Mouse (Mus musculus) kidney, embryonic 14.5 days (tissue): ENCODE results near the gene Sppl3. TPM values are rescaled to one million over a fixed set of nuclear protein-coding genes. Genes with fewer than 3 reads are reported as not detected.
"Not testable (repeated sequence)": the region's sequence is repeated elsewhere in the genome, so short reads cannot be mapped to it uniquely, and the experiment has no call there.

Source experiments
- ATAC-seq: fragments of 200-750 bp; cut with Nextera tagmentation; 2 replicates; pipeline ENCODE4 v1.8.0; 2017; ENCODE audit warnings: moderate number of reproducible peaks, mild to moderate bottlenecking, moderate TSS enrichment, moderate library complexity; ENCODE audit not compliant: low FRiP score, low TSS enrichment
- H3K27ac ChIP-seq: fragments of 300-500 bp; sonication (generic); 2 replicates; pipeline ENCODE4 v1.5.1; 2014; ENCODE audit warnings: low read depth, mild to moderate bottlenecking, low read length, moderate library complexity, mixed read lengths
- H3K27me3 ChIP-seq: fragments of 300-500 bp; sonication (generic); 2 replicates; pipeline ENCODE4 v1.6.1; 2014; ENCODE audit warnings: mild to moderate bottlenecking, low read length; ENCODE audit not compliant: control insufficient read depth, insufficient read depth
- H3K36me3 ChIP-seq: fragments of 300-500 bp; sonication (generic); 2 replicates; pipeline ENCODE4 v1.6.1; 2014; ENCODE audit warnings: low read length, mixed read lengths; ENCODE audit not compliant: control insufficient read depth, insufficient read depth
- H3K4me1 ChIP-seq: fragments of 300-500 bp; sonication (generic); 2 replicates; pipeline ENCODE4 v1.6.1; 2014; ENCODE audit warnings: low read length, mixed read lengths; ENCODE audit not compliant: control insufficient read depth, insufficient read depth
- H3K4me2 ChIP-seq: fragments of 300-500 bp; sonication (generic); replicated peaks from 2 replicates; pipeline ENCODE4 v1.6.1; 2014; ENCODE audit warnings: low read depth, mild to moderate bottlenecking, low read length
- H3K4me3 ChIP-seq: fragments of 300-500 bp; sonication (generic); 2 replicates; pipeline ENCODE4 v1.5.1; 2014; ENCODE audit warnings: mild to moderate bottlenecking, low read length
- H3K9ac ChIP-seq: fragments of 300-500 bp; sonication (generic); 2 replicates; pipeline ENCODE4 v1.6.1; 2014; ENCODE audit warnings: low read depth, mild to moderate bottlenecking, low read length, moderate library complexity
- H3K9me3 ChIP-seq: fragments of 300-500 bp; sonication (generic); 2 replicates; pipeline ENCODE4 v1.6.1; 2016; ENCODE audit warnings: low read length; ENCODE audit not compliant: control insufficient read depth
- WGBS: fragments of 180-500 bp; shearing (Covaris S2); extraction: QIAGEN DNeasy Blood & Tissue Kit; methylation state at CpG from one replicate; pipeline ENCODE4 v1.1.7; 2014; 5-methylcytosine and 5-hydroxymethylcytosine counted together
- polyA plus RNA-seq: library from polyadenylated mRNA; unstranded; fragments of >200 nt; fragmentation: Nextera tagmentation; extraction: Ambion mirVana; gene quantifications from 2 replicates; pipeline ENCODE4 v1.2.1, GENCODE M21; 2014

The Sppl3 gene
- polyA plus RNA-seq, 1 experiment from 2014 or later: 23.9 TPM

GRCm38 (mm10) chr5:115100473-115100872, 89.5 kb downstream of the Sppl3 start:
- no peak for ATAC-seq
- H3K4me3 ChIP-seq: no peak overlapping the region
- no peaks in the 10 kb centered on the region for H3K9me3 ChIP-seq
- no peaks in the 10 kb centered on the region for H3K4me1 ChIP-seq
- H3K36me3 ChIP-seq: peaks cover 53% of the 10 kb centered on the region
- no peaks in the 10 kb centered on the region for H3K27me3 ChIP-seq
- no peak overlapping the region for H3K4me2 ChIP-seq
- no peak overlapping the region for H3K9ac ChIP-seq
- 75% methylated on average over 6 of the region's 6 CpGs for WGBS
- no peak overlapping the region for H3K27ac ChIP-seq

- WGBS: 89% methylated on average over 2 of the region's 2 CpGs
- Histone ChIP-seq H3K9ac (no peak overlapping the region), H3K27ac (no peak overlapping the region), H3K36me3 (peaks cover 36% of the 10 kb centered on the region), H3K4me2 (no peak overlapping the region), H3K9me3 (no peaks in the 10 kb centered on the region), H3K4me1 (no peaks in the 10 kb centered on the region), H3K27me3 (no peaks in the 10 kb centered on the region), H3K4me3 (no peak overlapping the region)
- ATAC-seq: no peak
These were observed 91.3 kb downstream of the Sppl3 start for GRCm38 (mm10) chr5:115102231-115102630.

- H3K4me2 ChIP-seq: not testable (repeated sequence)
- peaks cover 29% of the 10 kb centered on the region for H3K36me3 ChIP-seq
These were observed 92.3 kb downstream of the Sppl3 start for GRCm38 (mm10) chr5:115103253-115103652.

GRCm38 (mm10) chr5:115111156-115111555, 100.2 kb downstream of the Sppl3 start:
- H3K27me3 ChIP-seq: no peaks in the 10 kb centered on the region
- H3K36me3 ChIP-seq: peaks cover 31% of the 10 kb centered on the region
- no peak overlapping the region for H3K4me2 ChIP-seq
- H3K9me3 ChIP-seq: no peaks in the 10 kb centered on the region
- H3K4me1 ChIP-seq: 0 out of 2 replicates have a peak, but pooled peaks cover 4% of the 10 kb centered on the region
- no peak for ATAC-seq
- no peak overlapping the region for H3K27ac ChIP-seq
- no peak overlapping the region for H3K9ac ChIP-seq
- 94% methylated on average over 8 of the region's 8 CpGs for WGBS
- H3K4me3 ChIP-seq: no peak overlapping the region

More at GRCm38 (mm10) chr5:115103253-115103652, 92.3 kb downstream of the Sppl3 start:
- not testable (repeated sequence) for H3K27me3 ChIP-seq, H3K4me3 ChIP-seq, H3K9me3 ChIP-seq, H3K9ac ChIP-seq, H3K27ac ChIP-seq, H3K4me1 ChIP-seq, ATAC-seq
- 95% methylated on average over 23 of the region's 23 CpGs for WGBS

GRCm38 (mm10) chr5:115113244-115113643, 102.3 kb downstream of the Sppl3 start:
- Histone ChIP-seq H3K9ac (no peak overlapping the region), H3K4me1 (peaks cover 5% of the 10 kb centered on the region; the same call in 1 of the 2 replicates), H3K9me3 (no peaks in the 10 kb centered on the region), H3K36me3 (peaks cover 29% of the 10 kb centered on the region), H3K4me3 (no peak overlapping the region), H3K27ac (no peak overlapping the region), H3K4me2 (no peak overlapping the region), H3K27me3 (no peaks in the 10 kb centered on the region)
- ATAC-seq: no peak
- 90% methylated on average over 12 of the region's 12 CpGs for WGBS

GRCm38 (mm10) chr5:115114501-115114900, 103.6 kb downstream of the Sppl3 start:
- Histone ChIP-seq H3K36me3 (peaks cover 29% of the 10 kb centered on the region), H3K4me3 (no peak overlapping the region), H3K4me1 (peaks cover 8% of the 10 kb centered on the region; the same call in 1 of the 2 replicates), H3K9ac (no peak overlapping the region), H3K27me3 (no peaks in the 10 kb centered on the region), H3K9me3 (no peaks in the 10 kb centered on the region), H3K27ac (no peak overlapping the region), H3K4me2 (no peak overlapping the region)
- WGBS: 93% methylated on average over 8 of the region's 8 CpGs
- no peak for ATAC-seq

GRCm38 (mm10) chr5:115116426-115116825, 105.5 kb downstream of the Sppl3 start:
- H3K9me3 ChIP-seq: no peaks in the 10 kb centered on the region
- WGBS: 83% methylated on average over 3 of the region's 3 CpGs
- no peaks in the 10 kb centered on the region for H3K27me3 ChIP-seq
- H3K4me1 ChIP-seq: peaks cover 8% of the 10 kb centered on the region; the same call in 1 of the 2 replicates
- ATAC-seq: no peak
- peaks cover 26% of the 10 kb centered on the region for H3K36me3 ChIP-seq
- H3K4me2 ChIP-seq: no peak overlapping the region
- no peak overlapping the region for H3K9ac ChIP-seq
- H3K4me3 ChIP-seq: no peak overlapping the region
- no peak overlapping the region for H3K27ac ChIP-seq

- Histone ChIP-seq H3K36me3 (peaks cover 15% of the 10 kb centered on the region), H3K27me3 (no peaks in the 10 kb centered on the region), H3K9ac (no peak overlapping the region), H3K27ac (no peak overlapping the region), H3K4me3 (no peak overlapping the region), H3K4me1 (peaks cover 8% of the 10 kb centered on the region; the same call in 1 of the 2 replicates), H3K9me3 (no peaks in the 10 kb centered on the region), H3K4me2 (no peak overlapping the region)
- ATAC-seq: no peak
- 93% methylated on average over 13 of the region's 13 CpGs for WGBS
These were observed 106.5 kb downstream of the Sppl3 start for GRCm38 (mm10) chr5:115117467-115117866.

GRCm38 (mm10) chr5:115118961-115119570, 108.1 kb downstream of the Sppl3 start, which contains the start of gene Acads:
Acads (minus strand) TSS chr5:115119346.
- Histone ChIP-seq H3K4me3 (peak within 1 kb of the TSS; percentile 86), H3K9me3 (no peaks in the 10 kb centered on the region), H3K27ac (peak within 1 kb of the TSS; percentile 77), H3K9ac (peak within 1 kb of the TSS; percentile 82), H3K4me2 (peak within 1 kb of the TSS; percentile 73), H3K36me3 (peaks cover 14% of the 10 kb centered on the region), H3K4me1 (peaks cover 4% of the 10 kb centered on the region; the same call in 1 of the 2 replicates), H3K27me3 (no peaks in the 10 kb centered on the region)
- under 1% methylated on average over 39 of the region's 39 CpGs for WGBS
- peak; percentile 90 for ATAC-seq
